9 mouse cellular contexts compared by ENCODE assay signal in the genomic region with DNA sequence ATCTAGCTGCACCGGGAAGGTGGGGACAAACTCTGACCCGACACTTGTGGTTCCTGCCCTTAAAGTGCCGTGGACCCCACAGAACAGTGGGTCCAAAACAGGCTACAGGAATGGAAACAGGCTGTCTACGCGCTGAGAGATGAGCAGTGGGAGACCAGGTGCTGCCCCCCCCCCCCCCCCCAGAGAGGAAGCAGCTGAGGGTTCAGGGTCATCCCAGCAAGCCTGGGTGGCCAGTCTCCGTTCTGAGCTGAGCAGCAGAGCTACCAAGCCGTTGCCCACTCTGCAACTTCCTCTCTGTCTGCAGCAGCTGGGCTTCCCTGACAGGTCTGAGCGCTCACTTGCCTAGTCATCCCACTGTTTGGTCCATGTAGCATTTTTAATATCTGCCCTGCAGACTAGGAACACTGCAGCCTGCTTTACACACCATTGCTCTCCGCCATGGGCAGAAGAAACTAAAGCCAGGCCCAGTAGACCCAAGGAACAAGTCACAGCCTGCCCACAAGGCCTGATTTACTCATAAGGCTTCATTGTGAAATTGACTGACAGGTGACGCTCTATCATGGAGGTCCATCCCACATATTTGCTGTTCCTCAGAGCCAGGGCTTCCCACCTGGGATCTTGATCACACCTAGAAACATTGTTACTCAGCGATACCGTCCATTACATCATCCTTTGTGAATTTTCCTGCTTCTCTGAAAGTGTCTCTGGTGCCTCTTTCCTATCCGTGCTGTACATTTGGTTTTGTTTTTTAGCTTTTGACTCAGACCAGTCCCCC. TPM values are rescaled to one million over a fixed set of nuclear protein-coding genes. Genes with fewer than 3 reads are reported as not detected.
A peak's percentile ranks its signal among the peaks of the same experiment; 100 is the strongest.
DNase-seq lines count a peak whose midpoint lies in the region; ATAC-seq and TF ChIP-seq lines count a peak whose summit lies in the region.
"Had no signal": no experiment of that assay in that cellular context is flagged by ENCODE, and none has a peak within 500 bp of the region (broad histone marks: within the 10 kb centered on the region; RNA-seq: fewer than 3 reads in every experiment).

No protein-coding gene starts in this region.

- no peaks in the 10 kb centered on the region for H3K36me3 ChIP-seq in testis, adult 2 months (ENCODE audit: control insufficient read depth, insufficient read depth, low read length)
- H3K36me3 ChIP-seq in liver, embryonic 12.5 days, result no peaks in the 10 kb centered on the region
- H3K36me3 ChIP-seq: hindbrain, embryonic 15.5 days had no signal

- H3K27ac ChIP-seq in testis, adult 2 months (ENCODE audit: control insufficient read depth, insufficient read depth, low read depth, low read length), result 0 out of 2 replicates have a peak overlapping the region, but pooled peaks have one; percentile 7
- peak overlapping the region; percentile 60 for H3K27ac ChIP-seq in liver, embryonic 12.5 days
- H3K27ac ChIP-seq: hindbrain, embryonic 15.5 days had no signal

- intact Hi-C loops in heart, postnatal 25 days (cut with DNase I), result loop anchor here (2.0 kb wide), 1 partner anchor 30 kb away; no protein-coding TSS in a partner anchor

- no peak for TF ChIP-seq CTCF in testis, adult 2 months (IDR thresholded peaks at IDR 0.05; ENCODE audit: control insufficient read depth, insufficient read depth, insufficient replicate concordance, low read depth, low read length)

- peak; percentile 95 for DNase-seq in heart, adult 11 months
- DNase-seq in heart, postnatal 25 days (ENCODE audit: low spot score), result no peak
- no peak for DNase-seq in testis, postnatal 10 days (ENCODE audit: low spot score)
- DNase-seq in c-Kit-positive CD71-positive TER-119-positive erythroid progenitor cells, embryonic 14.5 days (ENCODE audit: low spot score), result no peak
- no peak for DNase-seq in retina, postnatal 1 day

- ATAC-seq in liver, embryonic 12.5 days, result no peak
- ATAC-seq in inflammation-experienced regulatory T-cells, adult 6 months, result no peak

- no peak overlapping the region for H3K4me2 ChIP-seq in liver, embryonic 12.5 days
- H3K4me2 ChIP-seq: hindbrain, embryonic 15.5 days had no signal

- no peak for TF ChIP-seq POLR2A in testis, adult 2 months (IDR thresholded peaks at IDR 0.05; ENCODE audit: control insufficient read depth, low read depth, low read length)

- no peak overlapping the region for H3K9ac ChIP-seq in liver, embryonic 12.5 days
- H3K9ac ChIP-seq: hindbrain, embryonic 15.5 days had no signal

- no peak overlapping the region for H3K4me3 ChIP-seq in testis, adult 2 months (ENCODE audit: control insufficient read depth, low read depth, low read length)
- no peak overlapping the region for H3K4me3 ChIP-seq in liver, embryonic 12.5 days
- H3K4me3 ChIP-seq: hindbrain, embryonic 15.5 days had no signal

- H3K27me3 ChIP-seq in testis, adult 2 months (ENCODE audit: control insufficient read depth, insufficient read depth, low read length), result no peaks in the 10 kb centered on the region
- H3K27me3 ChIP-seq in liver, embryonic 12.5 days (replicated peaks), result no peaks in the 10 kb centered on the region
- H3K27me3 ChIP-seq: hindbrain, embryonic 15.5 days had no signal

- peaks cover 16% of the 10 kb centered on the region for H3K4me1 ChIP-seq in testis, adult 2 months (ENCODE audit: control insufficient read depth, insufficient read depth, low read length)
- peaks cover 80% of the 10 kb centered on the region for H3K4me1 ChIP-seq in liver, embryonic 12.5 days

- no peaks in the 10 kb centered on the region for H3K9me3 ChIP-seq in liver, embryonic 12.5 days (replicated peaks)
- H3K9me3 ChIP-seq: hindbrain, embryonic 15.5 days had no signal

- 42% methylated on average over 13 of the region's 13 CpGs for WGBS in liver, embryonic 12.5 days (ENCODE audit: insufficient replicate concordance)

RNA-seq across cellular contexts. Expression of a gene that starts 34.6 kb away (rescaled TPM):
- total RNA-seq in heart, postnatal 25 days (2021), result 10 to 100 TPM; 27.7 to 29.9 TPM
- polyA plus RNA-seq in testis, adult 2 months (2012; rRNA removed), result 3.8 and 5.1 TPM in 2 replicates
- 7.2 and 8.9 TPM in 2 replicates for polyA plus RNA-seq in liver, embryonic 12.5 days (2016; fragmentation: Nextera tagmentation; extraction: Ambion mirVana)
- polyA plus RNA-seq in inflammation-experienced regulatory T-cells, adult 6 months (2017; shearing (Covaris generic)), result 1 to 10 TPM; 1.8 to 5.1 (median 4.4) TPM

RNA-seq across cellular contexts. Expression of a gene that starts 55.9 kb away (rescaled TPM):
- total RNA-seq in heart, postnatal 25 days (2021), result 1,000 to 10,000 TPM; 1,585 to 1,668 TPM
- polyA plus RNA-seq in testis, adult 2 months (2012; rRNA removed), result 9.6 and 11.2 TPM in 2 replicates
- polyA plus RNA-seq in liver, embryonic 12.5 days (2016; fragmentation: Nextera tagmentation; extraction: Ambion mirVana), result 158 and 160 TPM in 2 replicates
- 10 to 100 TPM; 13.5 to 28.7 (median 20.3) TPM for polyA plus RNA-seq in inflammation-experienced regulatory T-cells, adult 6 months (2017; shearing (Covaris generic))
